Mouse (Mus musculus) urinary bladder, postnatal 10 days (tissue): ENCODE measurements around the gene Car12.
A peak's percentile ranks its signal among the peaks of the same experiment; 100 is the strongest.
"Not testable (repeated sequence)": the region's sequence is repeated elsewhere in the genome, so short reads cannot be mapped to it uniquely, and the experiment has no call there.

Source experiments
- DNase-seq: peaks from one replicate; pipeline ENCODE4 v3.0.0; 2022; ENCODE audit warnings: low spot score

Gene Car12

DNA sequence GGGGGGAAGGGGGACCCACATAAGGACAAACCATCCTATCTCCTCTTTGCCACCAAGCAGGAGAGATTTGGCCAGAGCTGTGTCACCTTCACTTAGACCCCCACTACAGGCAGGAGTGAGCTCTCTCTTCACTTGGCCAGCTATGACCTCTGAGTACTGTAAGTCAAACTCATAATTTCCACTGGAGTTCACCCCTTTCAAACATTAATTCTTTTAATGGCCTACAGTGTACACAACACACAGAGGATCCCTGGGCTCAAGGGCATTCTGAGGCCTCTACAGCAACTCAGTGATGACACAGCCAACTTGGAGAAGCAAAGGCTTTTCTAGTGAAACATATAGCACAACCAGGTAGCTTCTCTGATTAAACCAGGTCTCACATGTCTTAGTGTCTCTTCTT, 57.2 kb downstream of the Car12 start:
- DNase-seq = no peak

GRCm38 (mm10) chr9:66784552-66784951, 71.1 kb downstream of the Car12 start:
- DNase-seq = not testable (repeated sequence)

GRCm38 (mm10) chr9:66787821-66788220, 74.3 kb downstream of the Car12 start:
- DNase-seq = no peak

DNA sequence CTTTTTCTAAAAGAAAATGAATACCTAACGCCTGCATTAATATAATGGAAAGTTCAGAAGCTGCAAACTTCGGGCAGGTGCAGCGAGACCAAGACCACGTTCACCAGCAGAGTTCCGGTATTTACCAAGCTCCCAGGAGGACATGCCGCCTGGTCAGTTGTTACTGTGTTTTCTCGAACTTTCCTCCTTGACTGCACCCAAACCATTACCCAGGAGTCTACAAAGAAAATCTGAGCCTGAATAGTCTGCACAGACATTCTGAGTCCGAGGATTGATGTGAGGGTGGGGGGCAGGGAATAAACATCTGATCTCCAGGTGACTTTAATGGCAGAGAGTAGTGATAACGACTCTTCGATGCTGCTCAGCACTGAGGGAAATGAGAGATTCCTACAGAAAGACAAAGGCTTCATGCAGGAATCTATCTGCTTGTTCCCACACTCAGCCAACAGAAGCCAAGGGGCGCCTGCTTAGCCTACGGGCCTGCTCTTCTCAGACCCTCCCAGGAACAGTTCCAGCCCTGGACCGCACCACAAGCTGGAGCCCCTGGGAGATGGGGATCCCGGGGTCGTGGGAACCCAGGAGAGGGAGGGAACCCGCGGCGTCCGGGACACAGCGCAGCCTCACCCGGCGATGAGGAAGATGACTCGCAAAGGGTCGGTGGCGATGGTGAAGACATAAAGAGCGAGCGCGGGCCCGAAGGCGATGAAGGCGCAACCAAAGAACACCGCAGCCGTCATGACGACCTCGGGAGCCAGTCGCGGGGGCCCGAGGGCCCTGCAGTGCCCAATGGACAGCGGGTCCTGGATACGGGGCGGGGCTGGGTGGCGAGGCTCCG, 81.4 kb downstream of the Car12 start:
- DNase-seq = no peak

GRCm38 (mm10) chr9:66795464-66796324, 82.2 kb downstream of the Car12 start, which contains the start of gene Aph1b:
Aph1b (minus strand) TSS chr9:66795490.
- peak; percentile 86 for DNase-seq

DNA sequence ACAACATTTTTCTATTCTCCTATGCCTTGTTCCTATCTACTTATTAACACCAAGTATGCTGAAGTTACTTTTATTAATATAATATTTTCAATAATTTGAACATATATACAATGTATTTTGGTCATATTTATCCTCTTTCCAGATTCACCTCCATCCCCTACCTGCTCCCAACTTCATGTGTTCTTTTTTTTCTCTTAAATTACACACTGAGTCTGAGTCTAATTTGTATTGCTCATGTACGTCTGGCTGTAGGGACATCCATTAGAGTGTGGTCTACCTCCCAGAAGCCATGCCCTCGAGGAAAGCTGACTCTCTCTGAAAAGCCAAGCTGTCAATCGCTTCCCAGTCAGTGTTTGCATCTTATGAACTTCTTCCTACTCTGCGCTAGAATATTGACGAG, 83.3 kb downstream of the Car12 start, which contains the start of gene Gm10647:
TSS of gene Gm10647 (plus strand) at position 301 of the 400 bp plus-strand sequence.
- DNase-seq = no peak

DNA sequence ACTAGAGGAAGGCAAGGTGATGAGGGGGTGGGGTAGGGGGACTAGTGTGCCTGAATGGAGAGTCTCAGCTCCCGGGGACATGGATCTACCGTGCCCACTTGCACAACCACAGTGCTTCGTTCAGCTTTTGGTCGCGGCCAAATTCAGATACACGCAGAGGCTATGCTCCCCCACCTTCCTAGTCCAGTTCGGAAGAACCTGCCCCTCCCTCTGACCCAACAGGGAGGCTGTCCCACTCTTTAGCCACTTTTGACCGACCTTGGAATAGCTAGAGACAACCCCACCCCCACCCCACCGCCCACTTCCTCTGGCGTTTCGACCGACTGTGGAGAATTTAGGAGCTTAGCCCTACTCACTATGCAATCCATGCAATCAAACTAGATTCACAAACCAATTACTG, 88.5 kb downstream of the Car12 start:
- DNase-seq = no peak

DNA sequence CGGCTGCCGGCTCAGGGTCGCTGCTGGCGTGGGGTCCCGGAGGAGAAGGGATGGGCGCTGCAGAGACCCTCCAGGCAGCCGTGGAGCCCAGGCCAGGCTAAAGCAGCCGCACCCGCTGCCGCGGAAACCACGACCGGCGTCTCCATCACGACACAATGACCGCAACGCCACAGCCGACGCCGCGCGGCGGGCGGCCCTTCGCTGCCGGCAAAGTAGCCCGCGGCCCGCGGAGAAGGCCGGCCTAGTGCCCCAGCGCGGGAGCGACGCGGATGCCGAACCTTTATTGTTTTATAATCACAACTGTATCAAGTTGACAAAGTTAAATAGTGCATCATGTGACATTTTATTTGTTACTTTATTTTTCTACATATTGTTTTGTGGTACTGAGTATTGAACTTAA, 92.5 kb downstream of the Car12 start:
- not testable (repeated sequence) for DNase-seq

DNA sequence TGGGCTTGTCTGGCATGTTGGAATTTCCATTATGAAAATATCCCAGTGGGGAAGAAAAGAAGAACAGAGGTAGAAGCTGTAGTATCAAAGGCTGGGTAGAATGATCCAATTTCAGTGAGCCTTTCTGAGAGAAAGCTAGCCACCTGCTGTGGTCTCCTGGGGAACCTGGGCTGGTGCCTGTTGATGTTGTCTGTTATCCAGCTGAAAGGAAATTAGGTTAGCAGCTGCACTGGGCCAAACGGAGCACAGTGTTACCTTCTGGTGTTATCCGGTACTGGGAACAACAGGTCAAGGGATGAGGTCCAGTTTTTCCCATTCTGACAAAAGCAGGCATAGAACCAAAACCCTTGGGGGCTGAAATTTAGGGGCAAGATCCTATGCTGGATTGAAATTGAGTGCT, 99.9 kb downstream of the Car12 start:
- no peak for DNase-seq
